Mouse (Mus musculus) lung, adult 2 months (tissue): ENCODE measurements around the gene Dpysl5.

Experiments
- CTCF ChIP-seq: fragments of 200-500 bp; IDR thresholded peaks from 2 replicates; pipeline ENCODE4 v1.5.1; 2011; ENCODE audit warnings: mild to moderate bottlenecking, low read length, control low read depth; ENCODE audit not compliant: insufficient read depth
- POLR2A ChIP-seq: fragments of 200-500 bp; IDR thresholded peaks from 2 replicates; pipeline ENCODE4 v1.6.1; 2011; ENCODE audit warnings: low read depth, mild to moderate bottlenecking, control low read depth, low read length, borderline replicate concordance; ENCODE audit errors: extremely low read depth

DNA sequence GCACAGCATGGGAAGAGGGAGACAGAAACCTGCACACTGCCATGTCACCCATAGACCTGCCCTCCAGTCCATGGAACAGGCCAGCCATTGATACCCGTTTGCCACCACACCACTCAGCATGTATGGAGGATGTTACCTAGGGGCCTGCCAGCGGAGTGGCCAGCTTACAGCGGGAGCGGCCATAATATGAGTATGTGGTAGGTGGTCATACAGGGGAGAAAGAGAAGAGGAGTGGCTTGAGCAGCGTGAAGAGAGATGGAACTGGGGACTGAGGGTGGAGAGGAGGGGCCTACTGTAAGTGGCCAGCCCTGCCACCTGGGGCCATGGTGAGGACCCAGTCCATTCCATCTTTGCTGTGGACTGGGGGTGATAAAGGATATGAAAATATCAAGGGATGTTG lies 29.4 kb upstream of the Dpysl5 start:
- TF ChIP-seq POLR2A (no peak), CTCF (no peak)
